Mouse (Mus musculus) heart, embryonic 13.5 days (tissue): ENCODE data around the gene Ivl. TPM values are rescaled to one million over a fixed set of nuclear protein-coding genes. Genes with fewer than 3 reads are reported as not detected.

ENCODE experiments used
- ATAC-seq: fragments of 200-750 bp; cut with Nextera tagmentation; 2 replicates; pipeline ENCODE4 v1.8.0; 2017; ENCODE audit warnings: moderate TSS enrichment; ENCODE audit not compliant: insufficient number of reproducible peaks, low FRiP score, low TSS enrichment; ENCODE audit errors: extremely low read depth
- H3K27ac ChIP-seq: fragments of 300-500 bp; sonication (generic); replicated peaks from 2 replicates; pipeline ENCODE4 v1.5.1; 2015; ENCODE audit warnings: moderate library complexity, mild to moderate bottlenecking, inconsistent platforms
- H3K27me3 ChIP-seq: fragments of 300-500 bp; sonication (generic); replicated peaks from 2 replicates; pipeline ENCODE4 v1.6.1; 2015; ENCODE audit warnings: mild to moderate bottlenecking, inconsistent platforms
- H3K36me3 ChIP-seq: fragments of 300-500 bp; sonication (generic); 2 replicates; pipeline ENCODE4 v1.6.1; 2015; ENCODE audit warnings: mild to moderate bottlenecking, inconsistent platforms
- H3K4me1 ChIP-seq: fragments of 300-500 bp; sonication (generic); 2 replicates; pipeline ENCODE4 v1.6.1; 2015; ENCODE audit warnings: inconsistent platforms
- H3K4me2 ChIP-seq: fragments of 300-500 bp; sonication (generic); 2 replicates; pipeline ENCODE4 v1.6.1; 2015; ENCODE audit warnings: inconsistent platforms, mild to moderate bottlenecking, moderate library complexity
- H3K4me3 ChIP-seq: fragments of 300-500 bp; sonication (generic); 2 replicates; pipeline ENCODE4 v1.5.1; 2015; ENCODE audit warnings: moderate library complexity, mild to moderate bottlenecking, inconsistent platforms
- H3K9ac ChIP-seq: fragments of 300-500 bp; sonication (generic); 2 replicates; pipeline ENCODE4 v1.6.1; 2015; ENCODE audit warnings: inconsistent platforms, mild to moderate bottlenecking, moderate library complexity
- H3K9me3 ChIP-seq: fragments of 300-500 bp; sonication (generic); 2 replicates; pipeline ENCODE4 v1.6.1; 2016; ENCODE audit warnings: inconsistent platforms
- WGBS: fragments of 180-500 bp; shearing (Covaris S2); methylation state at CpG from one replicate; pipeline ENCODE4 v1.1.7; 2015; ENCODE audit warnings: mixed read lengths; 5-methylcytosine and 5-hydroxymethylcytosine counted together
- polyA plus RNA-seq: library from polyadenylated mRNA; unstranded; fragments of >200 nt; fragmentation: Nextera tagmentation; extraction: Ambion mirVana; gene quantifications from 2 replicates; pipeline ENCODE4 v1.2.1, GENCODE M21; 2015

Ivl gene
- polyA plus RNA-seq, 1 experiment from 2014 or later: not detected

DNA sequence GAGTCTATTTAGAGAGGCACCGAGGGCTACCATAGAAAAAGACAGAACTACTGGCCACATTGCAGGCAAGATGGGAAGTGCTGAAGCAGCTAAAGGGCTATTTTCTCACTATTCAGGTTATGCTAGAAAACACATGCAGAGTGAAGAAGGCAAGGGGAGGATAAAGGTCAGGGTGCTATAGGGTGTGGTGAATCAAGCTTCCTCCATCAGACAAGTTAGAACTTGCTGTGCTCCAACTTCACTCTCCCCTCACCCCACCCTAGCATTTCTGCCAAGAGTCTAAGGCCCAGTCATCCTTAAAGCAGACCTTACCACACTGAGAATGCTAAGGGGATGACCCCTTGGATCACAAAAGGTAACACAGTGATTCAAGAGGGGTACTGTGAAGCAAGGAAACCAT, 6.0 kb upstream of the Ivl start:
- Histone ChIP-seq H3K4me2 (no peak overlapping the region), H3K9ac (no peak overlapping the region), H3K4me3 (no peak overlapping the region), H3K9me3 (no peaks in the 10 kb centered on the region), H3K27me3 (no peaks in the 10 kb centered on the region), H3K4me1 (no peaks in the 10 kb centered on the region), H3K27ac (no peak overlapping the region), H3K36me3 (no peaks in the 10 kb centered on the region)
- 74% methylated on average over 1 of the region's 1 CpGs for WGBS
- no peak for ATAC-seq

- no peaks in the 10 kb centered on the region for H3K9me3 ChIP-seq
- no peak overlapping the region for H3K4me2 ChIP-seq
- no peak overlapping the region for H3K27ac ChIP-seq
- no peak for ATAC-seq
- no peak overlapping the region for H3K4me3 ChIP-seq
- H3K36me3 ChIP-seq: no peaks in the 10 kb centered on the region
- H3K27me3 ChIP-seq: no peaks in the 10 kb centered on the region
- WGBS: 50% methylated on average over 4 of the region's 4 CpGs
- H3K9ac ChIP-seq: no peak overlapping the region
- no peaks in the 10 kb centered on the region for H3K4me1 ChIP-seq
These were observed 5.3 kb upstream of the Ivl start for GRCm38 (mm10) chr3:92578652-92579413.

DNA sequence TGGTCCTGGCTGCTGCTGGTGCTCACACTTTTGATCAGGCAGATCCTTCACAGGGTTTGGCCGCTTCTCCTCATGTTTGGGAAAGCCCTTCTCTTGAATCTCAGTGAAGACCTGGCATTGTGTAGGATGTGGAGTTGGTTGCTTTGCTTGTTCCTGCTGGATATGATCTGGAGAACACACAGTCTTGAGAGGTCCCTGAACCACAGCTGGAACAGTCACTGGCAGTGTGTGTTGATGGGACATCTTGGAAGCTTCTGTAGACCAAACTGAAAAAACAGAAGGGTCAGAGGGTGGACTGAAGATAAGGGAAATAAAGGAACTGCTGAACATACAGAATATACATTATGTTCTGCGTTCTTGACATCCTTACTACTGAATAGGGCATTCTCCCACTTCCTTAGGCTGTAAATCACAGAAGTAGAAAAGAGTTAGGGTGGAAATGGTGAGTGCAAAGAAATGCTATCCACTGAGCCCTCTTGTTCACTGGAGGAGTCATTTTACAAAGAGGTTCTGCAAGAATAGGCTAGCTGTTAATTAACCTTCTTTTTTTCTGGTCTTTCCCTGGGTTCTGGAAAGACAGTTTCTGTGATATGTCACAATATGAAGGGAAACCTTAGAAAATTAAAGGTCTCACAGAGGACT, 900 bp downstream of the Ivl start:
- Histone ChIP-seq H3K9ac (no peak overlapping the region), H3K9me3 (no peaks in the 10 kb centered on the region), H3K4me2 (no peak overlapping the region), H3K27ac (no peak overlapping the region), H3K4me3 (no peak overlapping the region), H3K27me3 (no peaks in the 10 kb centered on the region), H3K4me1 (no peaks in the 10 kb centered on the region), H3K36me3 (no peaks in the 10 kb centered on the region)
- WGBS: 48% methylated on average over 2 of the region's 2 CpGs
- no peak for ATAC-seq

DNA sequence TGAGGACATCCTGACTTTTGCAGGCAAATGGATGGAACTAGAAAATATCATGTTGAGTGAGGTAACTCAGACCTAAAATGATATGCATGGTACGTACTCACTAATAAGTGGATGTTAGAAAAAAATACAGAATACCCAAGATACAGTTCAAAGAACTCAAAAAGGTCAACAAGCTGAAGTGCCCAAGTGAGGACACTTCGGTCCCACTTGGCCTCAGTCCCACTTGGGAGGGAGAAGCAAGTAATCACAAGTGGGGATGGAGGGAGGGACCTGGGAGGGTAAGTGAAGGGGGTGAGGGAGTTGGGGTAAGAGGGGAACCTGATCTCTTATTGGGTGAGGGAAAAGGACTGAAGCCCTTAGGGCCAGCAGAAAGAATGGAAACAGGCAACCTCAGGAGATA, 4.8 kb downstream of the Ivl start:
- no peaks in the 10 kb centered on the region for H3K36me3 ChIP-seq
- no peaks in the 10 kb centered on the region for H3K4me1 ChIP-seq
- no peak overlapping the region for H3K4me3 ChIP-seq
- H3K4me2 ChIP-seq: no peak overlapping the region
- ATAC-seq: no peak
- no peaks in the 10 kb centered on the region for H3K27me3 ChIP-seq
- 70% methylated on average over 2 of the region's 2 CpGs for WGBS
- no peak overlapping the region for H3K27ac ChIP-seq
- H3K9ac ChIP-seq: no peak overlapping the region
- H3K9me3 ChIP-seq: no peaks in the 10 kb centered on the region

DNA sequence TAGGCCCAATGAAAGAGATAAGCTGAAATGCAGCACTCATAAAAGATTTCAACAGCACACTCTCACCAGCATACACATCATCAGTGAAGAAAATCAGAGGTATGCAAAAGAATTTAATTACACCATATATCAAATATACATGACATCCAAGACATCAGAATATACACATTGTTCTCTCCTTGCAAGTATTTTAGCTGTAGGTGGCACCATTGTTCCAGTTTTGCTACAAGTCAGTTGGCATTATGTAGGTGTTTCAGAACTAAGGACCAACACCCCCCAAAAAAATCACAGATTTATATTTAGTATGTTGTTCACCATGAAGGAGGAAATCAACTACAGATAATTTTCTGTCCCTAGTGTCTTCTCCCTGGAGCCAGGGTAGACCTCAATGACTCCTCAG, 8.1 kb downstream of the Ivl start:
- no peak overlapping the region for H3K9ac ChIP-seq
- H3K27ac ChIP-seq: no peak overlapping the region
- H3K4me1 ChIP-seq: no peaks in the 10 kb centered on the region
- no peak for ATAC-seq
- no peak overlapping the region for H3K4me3 ChIP-seq
- H3K4me2 ChIP-seq: no peak overlapping the region
- H3K27me3 ChIP-seq: no peaks in the 10 kb centered on the region
- no peaks in the 10 kb centered on the region for H3K9me3 ChIP-seq
- no peaks in the 10 kb centered on the region for H3K36me3 ChIP-seq

GRCm38 (mm10) chr3:92534411-92534810, 39.1 kb downstream of the Ivl start, which contains the start of gene 2310046K23Rik:
2310046K23Rik (minus strand) TSS chr3:92534511.
- no peak for ATAC-seq
- WGBS: 75% methylated on average over 3 of the region's 3 CpGs
- Histone ChIP-seq H3K36me3 (no peaks in the 10 kb centered on the region), H3K9me3 (no peaks in the 10 kb centered on the region), H3K27ac (no peak within 1 kb of the TSS), H3K4me2 (no peak within 1 kb of the TSS), H3K4me1 (no peaks in the 10 kb centered on the region), H3K4me3 (no peak within 1 kb of the TSS), H3K27me3 (no peaks in the 10 kb centered on the region), H3K9ac (no peak within 1 kb of the TSS)

Other genes with a start within 250 kb of the Ivl start
- not detected in 2 replicates for gene Sprr2d, start 234.6 kb downstream of the Ivl start, polyA plus RNA-seq
- gene Sprr2e, start 221.6 kb downstream of the Ivl start, polyA plus RNA-seq: not detected in 2 replicates
- gene Sprr2f, start 208.5 kb downstream of the Ivl start, polyA plus RNA-seq: not detected in 2 replicates
- gene Sprr2h, start 188.1 kb downstream of the Ivl start, polyA plus RNA-seq: not detected in 2 replicates
- gene Sprr2i, start 165.7 kb downstream of the Ivl start, polyA plus RNA-seq: not detected in 2 replicates
- gene Sprr2j-ps, start 155.7 kb downstream of the Ivl start, polyA plus RNA-seq: not detected in 2 replicates
- gene Gm9774, start 144.3 kb downstream of the Ivl start, polyA plus RNA-seq: 6.5 and 6.8 TPM in 2 replicates
- not detected in 2 replicates for gene Sprr2k, start 141.2 kb downstream of the Ivl start, polyA plus RNA-seq
- not detected in 2 replicates for gene Sprr1b, start 134.9 kb downstream of the Ivl start, polyA plus RNA-seq
- gene Sprr3, start 115.0 kb downstream of the Ivl start, polyA plus RNA-seq: not detected in 2 replicates
- gene Sprr1a, start 87.8 kb downstream of the Ivl start, polyA plus RNA-seq: 0.19 and 0.31 TPM in 2 replicates
- not detected in 2 replicates for gene Sprr4, start 73.2 kb downstream of the Ivl start, polyA plus RNA-seq
- not detected in 2 replicates for gene 2310046K23Rik, start 39.2 kb downstream of the Ivl start, polyA plus RNA-seq
- gene Smcp, start 15.3 kb upstream of the Ivl start, polyA plus RNA-seq: not detected in 2 replicates
- gene 2210017I01Rik, start 33.8 kb upstream of the Ivl start, polyA plus RNA-seq: not detected in 2 replicates
- not detected in 2 replicates for gene Lce6a, start 47.9 kb upstream of the Ivl start, polyA plus RNA-seq
- gene Lce1a1, start 74.6 kb upstream of the Ivl start, polyA plus RNA-seq: not detected in 2 replicates
- gene Lce1b, start 83.2 kb upstream of the Ivl start, polyA plus RNA-seq: not detected in 2 replicates
- gene Lce1a2, start 96.6 kb upstream of the Ivl start, polyA plus RNA-seq: not detected in 2 replicates
- not detected in 2 replicates for gene Lce1c, start 105.5 kb upstream of the Ivl start, polyA plus RNA-seq
- gene Lce1d, start 113.5 kb upstream of the Ivl start, polyA plus RNA-seq: not detected in 2 replicates
- gene Lce1e, start 135.3 kb upstream of the Ivl start, polyA plus RNA-seq: not detected in 2 replicates
- not detected in 2 replicates for gene Lce1f, start 146.6 kb upstream of the Ivl start, polyA plus RNA-seq
- not detected in 2 replicates for gene Gm38119, start 165.4 kb upstream of the Ivl start, polyA plus RNA-seq
- gene Lce1g, start 178.6 kb upstream of the Ivl start, polyA plus RNA-seq: not detected in 2 replicates
- gene Lce1h, start 191.3 kb upstream of the Ivl start, polyA plus RNA-seq: not detected in 2 replicates
- not detected in 2 replicates for gene Lce1i, start 205.2 kb upstream of the Ivl start, polyA plus RNA-seq
- gene Lce1j, start 216.8 kb upstream of the Ivl start, polyA plus RNA-seq: not detected in 2 replicates
- not detected in 2 replicates for gene Lce1k, start 234.2 kb upstream of the Ivl start, polyA plus RNA-seq